Mouse (Mus musculus): ENCODE data around the gene Naaladl2.

Naaladl2 gene

DNA sequence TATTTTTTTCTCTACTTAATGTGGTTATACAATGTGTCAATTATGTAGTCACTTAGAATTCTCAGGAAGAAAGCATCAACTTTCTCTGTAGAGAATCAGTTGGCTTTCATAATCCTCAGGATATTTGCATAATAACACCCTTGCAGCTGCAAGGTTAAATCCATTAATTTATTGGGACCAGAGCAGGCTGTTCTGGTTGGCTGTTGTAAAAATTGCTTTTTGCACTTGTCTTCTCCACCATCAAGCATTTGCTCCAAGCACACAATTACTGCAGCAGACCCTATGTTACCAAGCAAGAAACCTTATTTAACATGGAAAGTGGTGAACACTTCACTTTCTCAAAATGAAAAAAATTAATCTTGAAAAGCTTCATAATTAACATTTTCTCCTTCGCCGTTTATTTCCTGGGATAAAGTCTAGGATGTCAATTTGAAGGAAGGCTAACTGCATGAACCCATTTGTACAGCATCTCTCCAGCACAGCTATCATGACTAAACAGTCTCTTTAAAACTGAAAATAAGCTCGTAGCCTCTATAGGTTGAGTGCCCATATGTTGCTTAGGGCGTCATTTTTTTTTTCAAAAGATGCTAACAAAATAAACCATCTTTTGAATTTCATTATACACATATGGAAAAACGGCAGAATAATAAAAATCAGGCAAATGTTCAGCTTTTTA is 205.4 kb downstream of the Naaladl2 start:
- no peak for DNase-seq

DNA sequence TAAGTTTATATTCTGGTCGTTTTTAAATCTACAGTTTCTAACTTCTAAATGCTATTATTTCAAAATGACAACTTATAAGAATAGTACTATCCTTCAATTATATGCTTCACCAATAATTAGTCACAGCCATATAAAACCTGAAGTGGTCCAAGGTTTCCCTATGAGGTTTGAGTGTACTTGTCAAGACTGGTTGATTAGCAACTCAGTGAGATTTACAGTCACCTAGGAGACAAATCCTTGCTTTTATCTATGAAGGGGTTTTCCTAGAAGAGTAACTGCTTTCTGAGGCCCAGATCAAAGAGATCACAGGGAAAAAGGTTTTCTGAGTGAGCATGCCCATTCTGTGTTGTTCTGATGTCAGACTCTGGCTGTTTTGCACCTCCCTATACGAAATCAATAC is 222.2 kb downstream of the Naaladl2 start:
- no peak for DNase-seq

DNA sequence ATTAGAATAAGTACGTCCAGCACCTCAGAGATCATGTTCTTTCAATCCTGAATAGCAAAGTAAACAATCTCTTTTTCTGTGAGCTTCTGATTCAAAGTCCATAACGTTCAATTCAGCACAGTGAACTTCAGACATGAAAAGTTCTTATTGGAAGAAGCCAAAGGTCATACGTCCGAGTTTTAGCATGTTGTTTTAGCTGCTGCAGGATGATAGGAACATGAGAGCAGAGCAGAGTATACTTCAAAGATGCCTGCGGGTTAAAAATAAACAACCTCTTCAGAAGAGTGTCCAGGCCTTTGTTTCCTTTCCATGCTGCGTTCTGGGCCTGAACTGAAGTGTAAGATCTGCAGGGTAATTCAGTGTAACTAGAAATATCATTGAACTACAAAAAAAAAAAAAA is 222.7 kb downstream of the Naaladl2 start:
- no peak for DNase-seq

DNA sequence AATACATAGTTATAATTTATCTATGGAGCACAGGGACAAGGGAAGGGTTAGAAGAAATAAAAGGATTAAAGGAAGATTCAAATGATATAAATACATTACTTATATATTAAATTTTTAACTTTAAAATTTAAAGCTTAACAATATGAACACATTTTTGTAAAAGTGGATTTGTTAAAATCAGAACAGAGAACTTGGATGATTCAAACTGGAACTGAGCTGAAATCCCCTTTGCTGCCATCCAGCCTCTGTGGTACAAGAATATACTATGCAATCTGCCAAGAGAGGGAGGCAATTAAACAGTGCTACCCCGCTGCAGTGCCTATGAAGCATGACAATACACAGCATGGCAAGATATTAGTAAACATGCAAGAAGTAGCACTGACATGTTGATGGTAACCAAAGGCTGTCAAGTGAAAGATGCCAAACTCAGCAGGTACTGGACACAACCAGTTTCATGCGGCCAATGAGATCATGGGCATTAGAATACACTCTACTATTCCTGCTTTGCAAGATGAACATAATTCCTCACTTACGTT is 238.6 kb downstream of the Naaladl2 start:
- no peak for DNase-seq

DNA sequence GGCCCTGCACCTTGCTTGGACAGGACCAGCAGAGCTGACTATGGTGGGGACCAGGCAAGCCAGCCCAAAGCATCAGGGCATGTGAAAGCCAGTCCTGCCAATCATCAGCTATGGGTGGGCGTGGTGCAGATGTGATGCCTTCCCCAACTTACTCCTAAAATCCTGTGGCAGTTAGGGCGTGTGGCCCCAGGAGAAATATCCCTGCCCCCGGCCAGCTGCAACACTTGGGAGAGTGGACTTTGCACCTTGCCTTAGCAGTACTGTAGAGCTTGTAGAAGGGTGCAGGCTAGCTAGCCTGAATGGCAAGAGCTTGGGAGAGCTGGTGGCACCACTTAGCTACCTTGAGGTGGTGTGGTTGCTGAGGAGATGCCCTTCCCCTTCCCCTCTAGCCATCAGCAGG is 255.3 kb downstream of the Naaladl2 start:
- DNase-seq, result peak in 1 of 2 experiments; percentile 3

GRCm38 (mm10) chr3:24872254-24872653 is 271.8 kb downstream of the Naaladl2 start:
- DNase-seq, result no peak

DNA sequence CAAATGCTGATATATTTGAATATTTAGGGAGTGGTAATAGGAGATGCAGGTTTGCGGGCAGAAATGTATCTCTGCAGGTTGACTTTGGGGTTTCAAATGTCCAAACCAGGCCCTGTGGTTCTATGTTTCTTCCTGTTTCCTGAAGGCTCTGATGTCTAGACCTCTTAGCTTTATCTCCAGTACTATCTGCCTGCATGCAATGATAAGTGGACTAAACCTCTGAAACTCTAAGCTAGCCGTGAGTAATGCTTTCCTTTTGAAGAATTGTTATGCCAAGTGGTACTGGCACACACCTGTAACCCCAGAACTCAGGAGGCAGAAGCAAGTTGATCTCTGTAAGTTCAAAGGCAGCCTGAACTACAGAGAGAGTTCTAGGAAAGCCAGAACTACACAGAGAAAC is 291.1 kb downstream of the Naaladl2 start:
- no peak for DNase-seq

GRCm38 (mm10) chr3:24796739-24797138 is 347.3 kb downstream of the Naaladl2 start:
- DNase-seq, result no peak

DNA sequence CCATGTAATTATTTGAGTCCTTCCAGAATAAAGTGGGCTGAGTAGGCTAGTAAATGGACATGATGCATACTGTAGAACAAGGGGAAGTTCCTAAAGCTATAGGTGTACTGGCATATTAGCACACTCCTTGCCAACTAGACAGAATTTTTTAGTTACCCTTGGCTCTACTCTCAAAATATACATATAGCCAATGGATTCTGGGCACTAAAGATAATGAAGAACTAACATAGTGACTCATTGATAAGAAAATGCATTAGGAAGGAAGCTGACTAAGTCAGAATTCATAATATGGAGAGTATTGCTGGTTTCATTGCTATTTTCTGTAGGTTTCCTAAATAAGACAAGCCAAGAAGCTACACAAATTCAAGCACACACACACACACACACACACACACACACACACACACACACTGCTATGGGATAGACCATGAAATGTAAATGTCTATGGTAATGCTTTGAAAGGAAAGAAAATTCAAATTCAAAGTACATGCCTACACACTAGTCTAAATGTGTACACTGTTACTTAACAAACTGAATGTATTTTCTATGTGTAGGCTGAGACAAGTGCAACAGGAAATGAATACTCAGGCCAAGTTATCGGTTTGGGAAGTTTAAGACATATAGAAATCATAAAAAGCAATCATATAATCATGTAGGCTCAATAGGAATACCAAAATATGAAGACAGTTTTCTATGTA is 356.5 kb downstream of the Naaladl2 start:
- no peak for DNase-seq

DNA sequence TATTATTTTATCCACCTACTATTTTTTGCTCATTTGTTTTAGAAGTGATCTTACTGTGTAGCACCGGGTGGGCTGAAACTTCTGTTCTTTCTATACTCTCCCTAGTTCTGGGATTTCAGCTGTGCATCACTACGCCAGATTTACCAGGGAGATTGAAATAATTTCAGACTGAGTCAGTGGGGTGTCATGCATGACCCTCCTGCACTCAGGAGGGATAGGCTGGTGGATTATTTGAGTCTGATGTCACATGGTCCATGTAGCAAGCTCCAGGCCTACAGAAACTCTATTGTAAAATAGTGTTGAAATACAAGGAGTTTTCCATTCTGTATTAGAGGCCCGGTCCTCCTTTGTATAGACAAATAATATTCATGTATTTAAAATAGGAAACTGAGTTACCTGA is 360.0 kb downstream of the Naaladl2 start:
- DNase-seq, result no peak

GRCm38 (mm10) chr3:24783462-24783829 is 360.6 kb downstream of the Naaladl2 start:
- no peak for DNase-seq

DNA sequence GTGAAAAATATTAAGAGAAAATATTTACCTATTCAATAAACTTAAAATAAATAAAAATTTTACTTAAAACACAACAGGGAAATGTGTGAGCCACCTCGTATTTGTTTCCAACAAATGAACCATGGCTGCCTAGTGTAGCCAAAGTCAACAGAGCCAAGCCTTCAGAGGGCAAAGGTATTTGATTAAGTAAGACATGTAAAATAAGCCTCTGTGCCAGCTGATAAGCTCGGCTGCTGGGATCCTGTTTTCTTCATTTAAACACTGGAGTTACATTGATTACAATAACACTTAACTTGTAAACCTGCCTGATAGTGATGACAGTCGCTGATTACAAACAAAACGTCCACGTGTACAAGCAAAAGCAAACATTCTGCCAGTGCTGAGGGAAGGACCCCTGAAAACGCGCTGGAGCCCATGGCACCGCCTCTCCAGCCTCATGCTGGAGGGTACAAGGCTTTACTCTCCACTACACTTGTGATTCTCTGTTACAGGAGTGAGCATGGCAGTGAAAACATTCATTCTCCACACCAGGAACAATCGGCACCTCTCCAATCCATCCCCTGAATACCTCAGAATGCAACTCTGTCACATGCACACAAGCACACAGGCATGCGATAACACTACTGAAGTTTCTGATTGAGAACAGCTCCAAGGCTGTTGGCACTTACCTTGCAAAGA is 361.1 kb downstream of the Naaladl2 start:
- no peak for DNase-seq

DNA sequence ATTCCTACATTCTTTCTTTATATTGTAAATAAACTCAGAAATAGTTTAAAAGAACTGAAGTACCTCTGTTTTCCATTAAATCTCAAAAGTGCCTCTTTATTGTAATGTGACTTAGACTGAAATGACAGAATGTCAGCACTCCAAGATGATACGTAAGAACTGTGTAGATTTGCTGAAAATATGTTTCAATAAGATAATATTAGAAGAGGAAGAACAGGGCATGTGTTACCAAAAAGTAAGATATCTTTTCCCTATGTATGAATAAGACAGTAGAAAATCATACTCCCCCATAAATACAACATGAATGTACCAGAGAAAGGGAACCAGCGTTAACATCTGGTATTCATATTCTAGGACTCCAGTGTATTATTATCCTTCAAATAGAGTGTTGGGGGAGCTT is 362.4 kb downstream of the Naaladl2 start:
- no peak for DNase-seq

- DNase-seq, result no peak
Observed at GRCm38 (mm10) chr3:24778416-24778815, 365.6 kb downstream of the Naaladl2 start.

- DNase-seq, result no peak
Observed at GRCm38 (mm10) chr3:24749055-24749454, 395.0 kb downstream of the Naaladl2 start.

DNA sequence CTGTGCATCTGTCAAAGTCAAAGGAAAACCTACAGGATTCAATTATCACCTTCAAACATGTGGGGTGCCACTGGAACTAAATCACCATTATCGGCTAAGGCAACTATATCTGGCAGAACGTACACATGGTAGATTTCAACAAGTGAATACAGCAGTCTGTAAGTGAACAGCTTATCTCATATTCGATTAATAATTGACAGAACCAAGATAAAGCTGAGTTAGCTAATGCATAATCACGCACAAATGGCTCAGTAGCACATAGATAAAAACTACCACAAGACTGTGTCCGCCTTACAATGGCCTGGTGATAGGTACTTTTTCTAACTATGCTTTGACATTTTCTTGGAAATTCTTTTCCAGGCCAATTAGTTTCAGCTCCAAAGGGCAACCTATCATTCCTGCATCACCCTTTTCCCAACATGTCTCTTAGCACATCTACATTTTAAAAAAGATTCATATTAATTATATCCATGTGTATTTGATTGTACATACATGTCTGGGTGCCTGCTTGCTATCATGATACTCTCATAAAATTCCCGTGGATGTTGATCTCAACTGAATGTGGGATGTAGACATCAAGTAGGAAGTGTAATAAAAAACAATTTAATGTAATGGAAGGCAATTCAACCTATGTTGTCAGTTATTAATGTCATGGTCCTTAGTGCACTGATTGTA is 396.7 kb downstream of the Naaladl2 start:
- no peak for DNase-seq

- DNase-seq, result no peak
Observed at GRCm38 (mm10) chr3:24743946-24744345, 400.1 kb downstream of the Naaladl2 start.

DNA sequence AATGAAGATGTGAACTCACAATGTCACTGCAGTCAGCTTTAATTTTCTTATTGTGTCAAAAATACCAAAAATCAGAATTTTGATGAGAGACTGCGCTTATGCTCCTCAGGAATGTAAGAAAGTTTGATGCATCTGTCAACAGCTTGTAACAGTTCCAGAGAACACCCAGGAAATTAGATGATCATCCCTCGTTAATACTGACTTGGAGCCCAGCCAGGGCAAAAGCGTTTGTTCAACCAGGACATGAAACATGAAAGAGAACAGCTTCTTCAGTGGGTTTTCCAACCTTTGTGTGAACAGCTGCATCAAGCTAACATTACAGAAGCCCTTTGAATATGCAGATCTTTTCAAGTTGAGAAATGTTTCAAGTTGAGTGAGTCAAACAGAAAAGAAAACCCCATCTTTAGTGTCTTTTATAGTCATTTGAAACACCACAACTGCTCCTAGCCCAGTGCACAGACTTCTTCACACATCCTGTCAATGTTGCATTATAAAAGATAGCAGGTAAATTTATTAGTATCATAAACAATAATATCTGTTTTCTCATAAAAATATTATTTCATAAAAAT is 424.8 kb downstream of the Naaladl2 start:
- DNase-seq, result no peak

DNA sequence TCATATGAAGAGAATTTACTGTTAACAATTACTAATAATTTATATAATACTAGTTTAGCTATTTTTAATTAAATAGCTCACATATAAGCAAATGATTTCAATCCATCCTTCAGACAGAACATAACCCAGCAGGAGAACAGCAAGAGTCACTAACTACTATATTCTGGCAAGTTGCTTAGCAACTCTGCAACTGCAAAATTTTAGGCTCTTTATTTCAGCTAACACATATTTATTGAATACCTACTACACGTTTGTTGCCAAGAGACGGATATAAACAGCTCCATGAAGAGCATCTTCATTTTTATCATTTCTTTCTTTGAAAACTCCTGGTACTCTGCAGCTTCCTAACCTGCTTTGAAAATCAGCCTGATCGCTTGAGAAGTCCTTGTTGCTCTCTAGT is 429.3 kb downstream of the Naaladl2 start:
- no peak for DNase-seq

DNA sequence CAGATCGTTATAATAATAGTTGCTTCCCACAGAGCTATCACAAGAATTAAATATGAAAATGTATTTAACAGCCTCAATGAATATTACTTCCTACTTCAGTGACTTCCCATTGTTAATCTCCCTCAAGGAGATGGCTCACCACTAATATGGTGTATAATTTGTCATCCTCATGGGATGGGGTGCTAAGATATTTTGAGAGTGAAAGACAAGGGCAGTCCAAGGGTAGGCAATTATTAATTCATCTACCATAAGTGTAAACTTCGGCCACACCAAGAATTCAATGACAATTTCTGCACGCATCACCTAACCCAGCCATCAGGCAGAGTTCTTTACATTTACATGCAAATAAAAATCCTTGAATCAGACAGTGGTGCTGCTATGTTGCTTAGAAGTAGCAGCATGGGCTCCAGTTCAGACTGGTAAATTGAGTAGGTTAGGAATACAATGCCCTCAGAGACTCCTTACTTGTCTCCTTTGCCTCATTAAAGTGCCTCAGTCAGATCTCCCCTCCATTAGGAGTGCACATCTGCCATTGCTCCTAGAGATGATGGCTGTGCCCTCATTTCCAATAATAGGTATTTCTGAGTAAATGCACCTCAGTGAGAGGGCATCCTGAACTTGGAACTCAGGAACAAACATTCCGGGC is 438.2 kb downstream of the Naaladl2 start:
- no peak for DNase-seq

DNA sequence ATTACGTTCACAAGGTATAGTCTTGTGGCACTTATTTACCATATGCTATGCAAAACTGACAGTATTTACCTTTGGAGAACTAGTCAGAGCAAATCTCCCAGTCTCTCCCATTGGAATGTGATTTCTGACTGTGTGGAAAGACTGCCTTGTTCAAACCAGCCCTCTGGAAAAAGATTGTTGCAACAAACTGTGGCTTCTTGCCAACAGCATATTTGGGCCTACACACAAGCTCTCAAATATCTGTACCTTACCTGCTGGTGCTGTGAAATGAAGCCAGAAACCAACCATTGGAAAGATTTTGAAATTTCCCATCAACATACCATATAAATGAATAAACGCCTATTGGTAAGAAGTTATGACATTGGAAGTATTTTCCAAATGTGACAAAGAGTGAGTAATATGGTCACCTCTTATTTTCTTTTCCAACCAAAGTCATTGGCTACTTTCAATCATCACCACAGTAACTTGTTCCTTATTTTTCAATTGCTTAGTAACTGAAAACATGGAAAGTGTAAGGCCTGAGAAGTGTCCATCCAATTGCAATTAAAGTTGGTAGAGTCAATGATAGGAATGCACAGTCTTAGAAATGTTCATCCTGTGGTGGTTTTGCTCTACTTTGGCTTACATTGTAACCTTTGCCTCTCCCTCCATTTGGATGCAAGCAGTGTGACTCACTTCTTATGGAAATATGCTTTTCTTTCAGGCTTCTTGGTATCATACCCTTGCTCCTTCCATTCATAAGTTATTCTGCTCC is 453.7 kb downstream of the Naaladl2 start:
- DNase-seq, result no peak

DNA sequence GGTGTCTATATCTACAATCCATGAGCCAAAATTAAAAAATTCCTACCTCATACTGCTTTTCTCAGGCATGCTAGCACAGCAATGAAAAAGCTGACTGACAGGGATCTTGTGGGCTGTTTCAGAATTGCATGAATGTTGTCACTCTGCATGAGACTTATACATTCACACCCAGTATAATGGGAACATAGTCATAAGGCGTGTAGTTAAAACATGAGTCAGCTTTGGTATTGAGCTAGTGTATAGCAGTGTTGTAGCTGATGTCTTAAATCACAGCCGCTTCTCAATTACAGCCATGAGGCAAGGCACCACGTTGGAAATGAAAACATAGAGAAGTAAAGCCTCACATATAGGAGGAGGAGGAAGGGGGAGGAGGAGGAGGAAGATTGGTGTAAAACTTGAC is 473.6 kb downstream of the Naaladl2 start:
- no peak for DNase-seq

All from spleen, adult 18-20 months (tissue).